In the genomic region with DNA sequence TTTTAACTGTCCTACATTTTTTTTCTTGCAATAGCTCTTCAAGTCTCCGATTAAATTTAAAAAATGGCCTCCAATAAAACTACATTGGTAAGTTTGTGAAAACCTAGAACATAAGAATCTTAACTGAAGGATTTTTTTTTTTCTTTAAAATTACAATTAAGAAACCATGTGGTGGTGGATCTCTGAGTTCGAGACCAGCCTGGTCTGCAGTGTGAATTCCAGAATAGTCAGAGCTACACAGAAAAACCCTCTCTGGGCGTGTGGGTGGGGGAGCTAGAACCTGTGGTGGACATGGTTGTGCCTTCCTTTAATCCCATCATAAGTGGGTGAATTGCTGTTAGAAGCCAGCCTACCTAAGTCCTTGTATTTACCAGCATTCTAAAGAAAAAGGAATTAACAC, we compare ENCODE assay signal across 8 mouse cellular contexts. TPM values are rescaled to one million over a fixed set of nuclear protein-coding genes. Genes with fewer than 3 reads are reported as not detected.
A peak's percentile ranks its signal among the peaks of the same experiment; 100 is the strongest.
DNase-seq lines count a peak whose midpoint lies in the region; ATAC-seq lines count a peak whose summit lies in the region.

No protein-coding gene starts in this region.

- H3K27me3 ChIP-seq in kidney, embryonic 16.5 days (ENCODE audit: insufficient read depth, low read length): no peaks in the 10 kb centered on the region
- no peaks in the 10 kb centered on the region for H3K27me3 ChIP-seq in hindbrain, embryonic 15.5 days
- no peaks in the 10 kb centered on the region for H3K27me3 ChIP-seq in midbrain, embryonic 16.5 days (ENCODE audit: control insufficient read depth, insufficient read depth, low read depth, low read length)

- H3K4me2 ChIP-seq in kidney, embryonic 16.5 days (replicated peaks; ENCODE audit: low read depth, low read length): peak overlapping the region; percentile 80
- peak overlapping the region; percentile 68 for H3K4me2 ChIP-seq in hindbrain, embryonic 15.5 days
- H3K4me2 ChIP-seq in midbrain, embryonic 16.5 days (ENCODE audit: low read length): peak overlapping the region; percentile 75

- 3% methylated on average over 3 of the region's 3 CpGs for WGBS in kidney, embryonic 16.5 days
- 7% methylated on average over 3 of the region's 3 CpGs for WGBS in hindbrain, embryonic 15.5 days
- WGBS in midbrain, embryonic 16.5 days: 11% methylated on average over 3 of the region's 3 CpGs

- H3K36me3 ChIP-seq in kidney, embryonic 16.5 days (ENCODE audit: insufficient read depth, low read length): peaks cover 28% of the 10 kb centered on the region
- H3K36me3 ChIP-seq in hindbrain, embryonic 15.5 days: peaks cover 21% of the 10 kb centered on the region
- H3K36me3 ChIP-seq in midbrain, embryonic 16.5 days (ENCODE audit: control insufficient read depth, insufficient read depth, low read length): peaks cover 7% of the 10 kb centered on the region

- no peaks in the 10 kb centered on the region for H3K9me3 ChIP-seq in kidney, embryonic 16.5 days (ENCODE audit: low read length)
- H3K9me3 ChIP-seq in hindbrain, embryonic 15.5 days: no peaks in the 10 kb centered on the region
- no peaks in the 10 kb centered on the region for H3K9me3 ChIP-seq in midbrain, embryonic 16.5 days (replicated peaks; ENCODE audit: control insufficient read depth, low read length, poor library complexity, severe bottlenecking)

- peaks cover 21% of the 10 kb centered on the region for H3K4me1 ChIP-seq in kidney, embryonic 16.5 days (ENCODE audit: insufficient read depth, low read length)
- H3K4me1 ChIP-seq in brown adipose tissue, adult 24 weeks (ENCODE audit: control insufficient read depth, insufficient read depth, insufficient read length, low read length): no peaks in the 10 kb centered on the region
- H3K4me1 ChIP-seq in hindbrain, embryonic 15.5 days (replicated peaks): peaks cover 30% of the 10 kb centered on the region
- H3K4me1 ChIP-seq in midbrain, embryonic 16.5 days (ENCODE audit: control insufficient read depth, insufficient read depth, low read length): peaks cover 32% of the 10 kb centered on the region

- H3K9ac ChIP-seq in kidney, embryonic 16.5 days (replicated peaks; ENCODE audit: low read length): peak overlapping the region; percentile 68
- H3K9ac ChIP-seq in hindbrain, embryonic 15.5 days: peak overlapping the region; percentile 59
- H3K9ac ChIP-seq in midbrain, embryonic 16.5 days (ENCODE audit: low read depth, low read length): peak overlapping the region; percentile 55; the same call in 1 of the 2 replicates

- H3K4me3 ChIP-seq in kidney, embryonic 16.5 days (ENCODE audit: low read length): peak overlapping the region; percentile 47
- H3K4me3 ChIP-seq in brown adipose tissue, adult 24 weeks (ENCODE audit: insufficient read depth, low read depth, low read length): 0 out of 2 replicates have a peak overlapping the region, but pooled peaks have one; percentile 7
- peak overlapping the region; percentile 79 for H3K4me3 ChIP-seq in hindbrain, embryonic 15.5 days
- H3K4me3 ChIP-seq in midbrain, embryonic 16.5 days (ENCODE audit: low read depth, low read length): peak overlapping the region; percentile 82

- ATAC-seq in kidney, embryonic 16.5 days (ENCODE audit: low FRiP score, low TSS enrichment): no peak
- ATAC-seq in hindbrain, embryonic 15.5 days (ENCODE audit: low FRiP score, low read depth): no peak
- ATAC-seq in midbrain, embryonic 16.5 days: no peak

- no peak for DNase-seq in kidney, postnatal 4 days
- DNase-seq in retina, postnatal 1 day: no peak
- no peak for DNase-seq in testis, postnatal 10 days (ENCODE audit: low spot score)
- no peak for DNase-seq in gastrocnemius, adult 18-20 months (ENCODE audit: low spot score)

- no peak overlapping the region for H3K27ac ChIP-seq in kidney, embryonic 16.5 days (ENCODE audit: low read length)
- no peak overlapping the region for H3K27ac ChIP-seq in brown adipose tissue, adult 24 weeks (replicated peaks; ENCODE audit: low read depth, low read length)
- peak overlapping the region; percentile 65 for H3K27ac ChIP-seq in hindbrain, embryonic 15.5 days (replicated peaks)
- no peak overlapping the region; the same call in 1 of the 2 replicates for H3K27ac ChIP-seq in midbrain, embryonic 16.5 days (ENCODE audit: low read length)

RNA-seq across cellular contexts. Expression of gene Cbx3, which starts 1.6 kb away (rescaled TPM):
- 421 and 427 TPM in 2 replicates for polyA plus RNA-seq in kidney, embryonic 16.5 days (2015; fragmentation: Nextera tagmentation; extraction: Ambion mirVana)
- polyA plus RNA-seq in brown adipose tissue, adult 24 weeks (2012; ENCODE audit: insufficient read depth, insufficient read length, missing spikeins): 61.0 and 87.0 TPM in 2 replicates
- polyA plus RNA-seq in hindbrain, embryonic 15.5 days (2015; fragmentation: Nextera tagmentation; extraction: Ambion mirVana): 335 and 378 TPM in 2 replicates
- 407 and 417 TPM in 2 replicates for polyA plus RNA-seq in midbrain, embryonic 16.5 days (2015; fragmentation: Nextera tagmentation; extraction: Ambion mirVana)
- 10 to 100 TPM; 37.8 to 43.8 TPM for total RNA-seq in gastrocnemius, adult 18-20 months (2021)

RNA-seq across cellular contexts. Expression of gene Hnrnpa2b1, which starts 2.1 kb away (rescaled TPM):
- polyA plus RNA-seq in kidney, embryonic 16.5 days (2015; fragmentation: Nextera tagmentation; extraction: Ambion mirVana): 1,832 and 2,078 TPM in 2 replicates
- polyA plus RNA-seq in brown adipose tissue, adult 24 weeks (2012; ENCODE audit: insufficient read depth, insufficient read length, missing spikeins): 410 and 880 TPM in 2 replicates
- 1,277 and 1,313 TPM in 2 replicates for polyA plus RNA-seq in hindbrain, embryonic 15.5 days (2015; fragmentation: Nextera tagmentation; extraction: Ambion mirVana)
- 1,316 and 1,531 TPM in 2 replicates for polyA plus RNA-seq in midbrain, embryonic 16.5 days (2015; fragmentation: Nextera tagmentation; extraction: Ambion mirVana)
- total RNA-seq in gastrocnemius, adult 18-20 months (2021): 100 to 1,000 TPM; 309 to 353 TPM

RNA-seq across cellular contexts. Expression of gene Nfe2l3, which starts 39.3 kb away (rescaled TPM):
- 1.7 and 2.1 TPM in 2 replicates for polyA plus RNA-seq in kidney, embryonic 16.5 days (2015; fragmentation: Nextera tagmentation; extraction: Ambion mirVana)
- polyA plus RNA-seq in brown adipose tissue, adult 24 weeks (2012; ENCODE audit: insufficient read depth, insufficient read length, missing spikeins): 0.55 and 1.5 TPM in 2 replicates
- 7.4 and 7.5 TPM in 2 replicates for polyA plus RNA-seq in hindbrain, embryonic 15.5 days (2015; fragmentation: Nextera tagmentation; extraction: Ambion mirVana)
- 8.9 and 9.6 TPM in 2 replicates for polyA plus RNA-seq in midbrain, embryonic 16.5 days (2015; fragmentation: Nextera tagmentation; extraction: Ambion mirVana)
- not detected for total RNA-seq in gastrocnemius, adult 18-20 months (2021)

RNA-seq across cellular contexts. Expression of gene Snx10, which starts 51.9 kb away (rescaled TPM):
- polyA plus RNA-seq in kidney, embryonic 16.5 days (2015; fragmentation: Nextera tagmentation; extraction: Ambion mirVana): 16.1 and 16.7 TPM in 2 replicates
- polyA plus RNA-seq in brown adipose tissue, adult 24 weeks (2012; ENCODE audit: insufficient read depth, insufficient read length, missing spikeins): 168 and 195 TPM in 2 replicates
- 61.6 and 62.0 TPM in 2 replicates for polyA plus RNA-seq in hindbrain, embryonic 15.5 days (2015; fragmentation: Nextera tagmentation; extraction: Ambion mirVana)
- polyA plus RNA-seq in midbrain, embryonic 16.5 days (2015; fragmentation: Nextera tagmentation; extraction: Ambion mirVana): 68.9 and 70.6 TPM in 2 replicates
- total RNA-seq in gastrocnemius, adult 18-20 months (2021): 1 to 10 TPM; 6.5 to 8.2 TPM

Comparison
In these comparisons a context has a peak if more than half of its experiments do, and no peak if none do; other contexts are left out.
1. H3K4me3 ChIP-seq: peak in every context shown above with its lines; median percentile 82 in midbrain, embryonic 16.5 days; 79 in hindbrain, embryonic 15.5 days; 47 in kidney, embryonic 16.5 days; 7 in brown adipose tissue, adult 24 weeks.